Mouse (Mus musculus) kidney, adult 2 months (tissue): ENCODE measurements around the gene Nabp2.

Experiments used
- CTCF ChIP-seq: fragments of 200-500 bp; conservative IDR thresholded peaks from 2 replicates; pipeline ENCODE4 v1.5.1; 2011; ENCODE audit warnings: low read depth, mild to moderate bottlenecking, control low read depth, low read length, moderate library complexity, mixed read lengths; ENCODE audit not compliant: insufficient read depth, insufficient read length
- POLR2A ChIP-seq: fragments of 200-500 bp; IDR thresholded peaks from one replicate; pipeline ENCODE4 v1.6.1; 2011; ENCODE audit warnings: low read depth, low read length, control low read depth

- peak; percentile 26; the same call in 1 of the 2 replicates for TF ChIP-seq CTCF
- no peak for TF ChIP-seq POLR2A
These were observed 52.5 kb downstream of the Nabp2 start for GRCm38 (mm10) chr10:128358796-128359195.
